Mouse (Mus musculus) limb, embryonic 12.5 days (tissue): ENCODE measurements around the gene Dusp16. TPM values are rescaled to one million over a fixed set of nuclear protein-coding genes. Genes with fewer than 3 reads are reported as not detected.

ENCODE experiments used
- ATAC-seq: fragments of 200-750 bp; cut with Nextera tagmentation; 2 replicates; pipeline ENCODE4 v1.8.0; 2017; ENCODE audit warnings: low read depth, moderate TSS enrichment; ENCODE audit not compliant: insufficient number of reproducible peaks, insufficient read depth, low FRiP score, low TSS enrichment
- H3K27ac ChIP-seq: fragments of 300-500 bp; sonication (generic); 2 replicates; pipeline ENCODE4 v1.5.1; 2016; ENCODE audit warnings: mild to moderate bottlenecking, moderate library complexity
- H3K27me3 ChIP-seq: fragments of 300-500 bp; sonication (generic); 2 replicates; pipeline ENCODE4 v1.6.1; 2016; ENCODE audit warnings: mild to moderate bottlenecking, moderate library complexity
- H3K36me3 ChIP-seq: fragments of 300-500 bp; sonication (generic); 2 replicates; pipeline ENCODE4 v1.6.1; 2016; ENCODE audit warnings: mild to moderate bottlenecking, moderate library complexity
- H3K4me1 ChIP-seq: fragments of 300-500 bp; sonication (generic); replicated peaks from 2 replicates; pipeline ENCODE4 v1.6.1; 2016
- H3K4me2 ChIP-seq: fragments of 300-500 bp; sonication (generic); 2 replicates; pipeline ENCODE4 v1.6.1; 2016; ENCODE audit warnings: mild to moderate bottlenecking, moderate library complexity
- H3K4me3 ChIP-seq: fragments of 300-500 bp; sonication (generic); replicated peaks from 2 replicates; pipeline ENCODE4 v1.5.1; 2016; ENCODE audit warnings: mild to moderate bottlenecking
- H3K9ac ChIP-seq: fragments of 300-500 bp; sonication (generic); replicated peaks from 2 replicates; pipeline ENCODE4 v1.6.1; 2016; ENCODE audit warnings: mild to moderate bottlenecking, moderate library complexity
- H3K9me3 ChIP-seq: fragments of 300-500 bp; sonication (generic); 2 replicates; pipeline ENCODE4 v1.6.1; 2016; ENCODE audit warnings: mild to moderate bottlenecking, moderate library complexity
- WGBS: fragments of 180-500 bp; shearing (Covaris S2); methylation state at CpG from one replicate; pipeline ENCODE4 v1.1.7; 2016; 5-methylcytosine and 5-hydroxymethylcytosine counted together
- polyA plus RNA-seq: library from polyadenylated mRNA; unstranded; fragments of >200 nt; fragmentation: Nextera tagmentation; extraction: Ambion mirVana; gene quantifications from 2 replicates; pipeline ENCODE4 v1.2.1, GENCODE M21; 2016

The Dusp16 gene
- polyA plus RNA-seq, 1 experiment from 2014 or later = 14.3 TPM

DNA sequence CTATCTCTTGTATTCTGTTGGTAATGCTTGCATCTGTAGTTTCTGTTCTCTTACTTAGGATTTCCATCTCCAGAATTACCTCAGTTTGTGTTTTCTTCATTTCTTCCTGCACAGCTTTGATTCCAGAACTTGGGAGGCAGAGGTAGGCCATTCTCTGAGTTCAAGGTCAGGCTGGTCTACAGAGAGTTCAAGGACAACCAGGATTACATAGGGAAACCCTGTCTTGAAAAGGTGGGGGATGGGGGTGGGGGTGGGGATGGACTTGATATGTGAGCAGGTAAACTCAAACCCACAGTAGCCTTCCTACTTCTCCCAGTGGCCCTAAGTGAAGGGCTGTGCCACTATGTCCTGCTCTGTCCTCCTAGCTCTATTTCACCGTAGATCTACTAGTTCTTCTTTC lies 20.6 kb upstream of the Dusp16 start:
- Histone ChIP-seq H3K4me2 (no peak overlapping the region), H3K4me3 (no peak overlapping the region), H3K27me3 (no peaks in the 10 kb centered on the region), H3K27ac (no peak overlapping the region), H3K9ac (no peak overlapping the region), H3K36me3 (no peaks in the 10 kb centered on the region), H3K9me3 (no peaks in the 10 kb centered on the region), H3K4me1 (no peaks in the 10 kb centered on the region)
- ATAC-seq = no peak
- WGBS = 74% methylated on average over 1 of the region's 1 CpGs

DNA sequence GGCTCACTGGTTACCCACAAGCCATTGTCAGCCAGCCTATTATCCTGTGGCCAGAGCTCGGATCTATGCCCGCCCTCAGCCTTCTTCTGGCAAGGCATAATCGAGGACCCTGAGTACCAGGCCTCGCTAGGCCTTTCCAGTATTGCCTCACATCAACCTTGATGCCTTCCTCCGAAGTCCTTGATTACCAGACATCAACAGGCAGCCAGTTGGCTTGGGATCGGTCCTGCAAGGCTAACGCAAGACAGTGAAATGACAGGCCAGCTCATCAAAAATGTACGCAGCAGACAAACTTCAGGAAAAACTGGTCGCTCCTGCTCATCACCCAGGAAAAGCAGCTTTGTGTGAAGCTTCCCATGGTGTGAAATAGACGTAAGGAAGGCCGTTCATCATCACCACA lies 15.4 kb upstream of the Dusp16 start:
- no peaks in the 10 kb centered on the region for H3K36me3 ChIP-seq
- H3K4me3 ChIP-seq = no peak overlapping the region
- no peak overlapping the region for H3K4me2 ChIP-seq
- no peak for ATAC-seq
- 83% methylated on average over 11 of the region's 11 CpGs for WGBS
- H3K9ac ChIP-seq = no peak overlapping the region
- H3K27ac ChIP-seq = no peak overlapping the region
- H3K9me3 ChIP-seq = no peaks in the 10 kb centered on the region
- H3K27me3 ChIP-seq = no peaks in the 10 kb centered on the region
- H3K4me1 ChIP-seq = no peaks in the 10 kb centered on the region

GRCm38 (mm10) chr6:134807091-134807490 lies 14.7 kb upstream of the Dusp16 start:
- Histone ChIP-seq H3K4me2 (no peak overlapping the region), H3K4me1 (no peaks in the 10 kb centered on the region), H3K9me3 (no peaks in the 10 kb centered on the region), H3K27me3 (no peaks in the 10 kb centered on the region), H3K36me3 (no peaks in the 10 kb centered on the region), H3K27ac (no peak overlapping the region), H3K4me3 (no peak overlapping the region), H3K9ac (no peak overlapping the region)
- no peak for ATAC-seq
- WGBS = 70% methylated on average over 1 of the region's 2 CpGs

- no peak overlapping the region for H3K4me3 ChIP-seq
- no peaks in the 10 kb centered on the region for H3K27me3 ChIP-seq
- H3K4me2 ChIP-seq = no peak overlapping the region
- H3K4me1 ChIP-seq = no peaks in the 10 kb centered on the region
- no peaks in the 10 kb centered on the region for H3K36me3 ChIP-seq
- no peaks in the 10 kb centered on the region for H3K9me3 ChIP-seq
- no peak overlapping the region for H3K27ac ChIP-seq
- ATAC-seq = no peak
- no peak overlapping the region for H3K9ac ChIP-seq
- WGBS = 87% methylated on average over 6 of the region's 6 CpGs
Measured at GRCm38 (mm10) chr6:134806130-134806529, 13.7 kb upstream of the Dusp16 start.

GRCm38 (mm10) chr6:134804736-134805277 lies 12.4 kb upstream of the Dusp16 start:
- Histone ChIP-seq H3K9me3 (no peaks in the 10 kb centered on the region), H3K36me3 (no peaks in the 10 kb centered on the region), H3K27me3 (no peaks in the 10 kb centered on the region), H3K4me1 (no peaks in the 10 kb centered on the region), H3K4me2 (no peak overlapping the region), H3K9ac (no peak overlapping the region), H3K4me3 (no peak overlapping the region), H3K27ac (no peak overlapping the region)
- WGBS = 74% methylated on average over 5 of the region's 5 CpGs
- no peak for ATAC-seq

- no peak for ATAC-seq
- H3K27ac ChIP-seq = no peak overlapping the region
Measured at GRCm38 (mm10) chr6:134802641-134803043, 10.2 kb upstream of the Dusp16 start.

GRCm38 (mm10) chr6:134801483-134801882 lies 9.1 kb upstream of the Dusp16 start:
- no peak overlapping the region for H3K4me3 ChIP-seq
- no peak for ATAC-seq
- H3K4me1 ChIP-seq = no peaks in the 10 kb centered on the region
- no peaks in the 10 kb centered on the region for H3K9me3 ChIP-seq
- WGBS = 78% methylated on average over 1 of the region's 1 CpGs
- H3K36me3 ChIP-seq = no peaks in the 10 kb centered on the region
- H3K27ac ChIP-seq = no peak overlapping the region
- no peak overlapping the region for H3K9ac ChIP-seq
- no peaks in the 10 kb centered on the region for H3K27me3 ChIP-seq
- H3K4me2 ChIP-seq = no peak overlapping the region

More at GRCm38 (mm10) chr6:134802641-134803043, 10.2 kb upstream of the Dusp16 start:
- Histone ChIP-seq H3K4me1 (no peaks in the 10 kb centered on the region), H3K36me3 (no peaks in the 10 kb centered on the region), H3K4me2 (no peak overlapping the region), H3K27me3 (no peaks in the 10 kb centered on the region), H3K9me3 (no peaks in the 10 kb centered on the region), H3K4me3 (no peak overlapping the region), H3K9ac (no peak overlapping the region)
- 75% methylated on average over 9 of the region's 9 CpGs for WGBS

DNA sequence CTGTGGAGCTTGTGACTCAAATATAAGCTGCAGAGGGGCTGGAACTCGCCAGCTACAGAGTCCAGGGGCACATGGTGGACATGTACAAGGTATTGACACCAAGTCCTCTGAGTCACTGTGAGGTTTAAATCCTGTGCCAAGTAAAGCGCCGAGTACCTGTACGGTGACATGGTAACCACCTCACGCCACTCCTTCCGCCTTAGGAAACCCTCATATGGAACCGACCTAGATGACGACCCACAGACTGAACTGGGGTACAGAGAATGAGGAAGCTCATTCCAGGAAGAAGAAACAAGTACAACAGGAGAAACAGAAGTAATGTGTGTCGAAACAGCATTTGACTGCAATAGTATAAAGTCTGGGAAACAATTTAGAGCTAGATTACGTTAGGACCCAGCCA lies 3.9 kb upstream of the Dusp16 start:
- Histone ChIP-seq H3K9ac (no peak overlapping the region), H3K9me3 (no peaks in the 10 kb centered on the region), H3K36me3 (no peaks in the 10 kb centered on the region), H3K27me3 (no peaks in the 10 kb centered on the region), H3K4me1 (peaks cover under 1% of the 10 kb centered on the region; the same call in 1 of the 2 replicates), H3K4me2 (no peak overlapping the region), H3K4me3 (no peak overlapping the region), H3K27ac (no peak overlapping the region)
- WGBS = 92% methylated on average over 10 of the region's 10 CpGs
- ATAC-seq = no peak

GRCm38 (mm10) chr6:134793911-134794520 lies 1.6 kb upstream of the Dusp16 start:
- WGBS = 14% methylated on average over 21 of the region's 21 CpGs
- Histone ChIP-seq H3K4me1 (peaks cover 12% of the 10 kb centered on the region), H3K9ac (no peak overlapping the region), H3K36me3 (no peaks in the 10 kb centered on the region), H3K27ac (no peak overlapping the region), H3K9me3 (no peaks in the 10 kb centered on the region), H3K4me3 (no peak overlapping the region), H3K4me2 (peak overlapping the region; percentile 38), H3K27me3 (no peaks in the 10 kb centered on the region)
- no peak for ATAC-seq

DNA sequence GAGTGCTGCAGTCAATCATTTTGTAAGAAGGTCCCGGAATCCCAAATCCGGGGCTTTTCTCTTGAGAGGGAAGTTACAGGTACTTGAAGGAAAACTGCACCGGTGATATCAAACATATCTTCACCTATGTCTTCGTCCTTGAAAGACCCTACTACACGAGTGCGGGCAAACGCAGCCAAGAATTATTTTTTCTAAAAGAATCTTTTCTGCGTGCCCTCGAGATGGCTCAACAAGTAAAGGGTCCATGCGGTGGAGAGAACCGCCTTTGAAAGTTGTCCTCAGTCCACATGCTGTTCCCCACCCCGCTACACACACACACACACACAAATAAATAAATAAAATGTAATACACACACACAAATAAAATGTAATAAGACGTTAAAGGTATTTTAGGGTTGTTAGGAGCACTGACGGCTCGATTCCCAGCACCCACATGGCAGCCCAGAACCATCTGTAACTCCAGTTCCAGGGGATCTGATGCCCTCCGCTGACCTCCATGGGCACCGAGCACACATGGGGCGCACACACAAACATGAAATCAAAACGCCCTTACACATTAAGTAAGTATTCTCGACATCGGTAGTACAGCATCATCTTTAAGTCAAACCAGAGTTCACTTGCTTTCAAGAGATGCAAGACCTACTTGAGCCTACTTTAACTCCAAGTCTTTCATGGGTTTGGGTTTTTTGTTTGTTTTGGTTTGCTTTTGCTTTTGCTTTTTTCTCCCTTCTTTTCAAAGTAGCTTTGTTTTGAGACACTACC lies 801 bp upstream of the Dusp16 start:
- H3K4me1 ChIP-seq = peaks cover 12% of the 10 kb centered on the region
- H3K36me3 ChIP-seq = no peaks in the 10 kb centered on the region
- H3K27ac ChIP-seq = peak overlapping the region; percentile 66; the same call in 1 of the 2 replicates
- no peaks in the 10 kb centered on the region for H3K9me3 ChIP-seq
- 34% methylated on average over 21 of the region's 21 CpGs for WGBS
- H3K4me2 ChIP-seq = peak overlapping the region; percentile 73
- peak; percentile 6; the same call in 1 of the 2 replicates for ATAC-seq
- H3K27me3 ChIP-seq = no peaks in the 10 kb centered on the region
- peak overlapping the region; percentile 90 for H3K9ac ChIP-seq
- peak overlapping the region; percentile 74 for H3K4me3 ChIP-seq

DNA sequence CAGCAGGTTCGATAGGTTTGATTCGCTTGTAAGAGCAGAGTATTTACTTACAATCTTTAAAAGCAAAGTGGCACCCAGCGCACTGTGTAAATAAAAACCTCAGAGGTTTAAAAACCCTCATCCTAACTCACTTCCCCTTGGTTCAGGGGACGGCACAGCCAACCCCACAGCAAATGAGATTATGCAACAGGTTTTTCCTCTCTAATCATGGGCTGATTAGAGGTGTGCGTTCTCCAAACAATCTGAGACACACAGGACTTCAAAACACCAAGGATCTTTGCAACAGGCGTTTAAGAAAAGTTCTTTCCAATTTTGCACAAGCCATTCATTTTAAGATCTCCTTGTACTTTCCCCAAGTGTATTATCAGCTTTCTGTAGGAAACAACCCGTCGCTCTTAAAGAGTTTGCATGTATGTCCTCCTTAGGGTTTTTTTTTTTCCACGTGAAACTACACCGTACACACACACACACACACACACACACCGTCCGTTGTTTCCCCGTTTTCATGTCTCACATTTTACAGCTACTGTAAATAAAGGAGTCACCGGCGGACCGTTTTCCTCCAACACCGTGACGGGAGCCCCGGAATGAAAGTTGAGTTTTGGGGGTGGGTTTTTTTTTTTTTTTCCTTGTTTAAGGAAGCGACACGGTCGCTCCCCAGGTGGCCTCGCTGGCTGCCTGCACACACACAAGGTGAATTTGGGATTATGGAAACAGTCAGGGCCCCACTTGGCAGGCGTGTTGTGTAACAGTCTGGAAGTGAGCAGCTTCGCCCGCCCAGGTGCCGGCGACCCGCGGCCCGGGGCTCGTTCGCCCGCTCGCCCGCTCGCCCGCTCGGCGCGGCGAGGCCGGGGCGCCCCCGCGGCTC lies 940 bp downstream of the Dusp16 start:
- Histone ChIP-seq H3K4me3 (peak overlapping the region; percentile 74), H3K36me3 (no peaks in the 10 kb centered on the region), H3K4me1 (peaks cover 12% of the 10 kb centered on the region), H3K4me2 (peak overlapping the region; percentile 73), H3K9me3 (no peaks in the 10 kb centered on the region), H3K9ac (peak overlapping the region; percentile 90), H3K27me3 (no peaks in the 10 kb centered on the region), H3K27ac (peak overlapping the region; percentile 96)
- ATAC-seq = peak; percentile 41
- under 1% methylated on average over 35 of the region's 46 CpGs for WGBS
